16 mouse cellular contexts compared by ENCODE assay signal in genomic region chr4:52811871-52812270, GRCm38 (mm10). TPM values are rescaled to one million over a fixed set of nuclear protein-coding genes. Genes with fewer than 3 reads are reported as not detected.
DNase-seq lines count a peak whose midpoint lies in the region.
"Had no signal": no experiment of that assay in that cellular context is flagged by ENCODE, and none has a peak within 500 bp of the region (broad histone marks: within the 10 kb centered on the region; RNA-seq: fewer than 3 reads in every experiment).

No protein-coding gene starts in this region.

- peak; percentile 20 for DNase-seq in embryo, embryonic 11 days
- no peak for DNase-seq in embryo, embryonic 10 days (ENCODE audit: low spot score)
- DNase-seq in left cerebral cortex, adult 11 months (ENCODE audit: low spot score): peak; percentile 1
- no peak for DNase-seq in left cerebral cortex, adult 8-10 months (ENCODE audit: low spot score in 2 of 2)
- peak; percentile 14 for DNase-seq in ES-CJ7 (ENCODE audit: low read depth, low spot score)
- DNase-seq in induced T-regulatory cell, adult 2 months (ENCODE audit: low read depth): peak; percentile 1
- DNase-seq in cerebellum, adult 8-10 months: no peak
- no peak for DNase-seq in lung, postnatal 14 days
- DNase-seq: adrenal gland, postnatal 14 days; B cell, adult 2 months; cerebellum, adult 2 months; gastrocnemius, postnatal 10 days; kidney, adult 9 months; layer of hippocampus, adult 9-11 months; right cerebral cortex, postnatal 4 days had no signal

RNA-seq across cellular contexts. Expression of gene Olfr275, which starts 2.5 kb away (rescaled TPM):
- not detected for total RNA-seq in left cerebral cortex, adult 8-10 months (2022)
- total RNA-seq: adrenal gland, postnatal 14 days; gastrocnemius, postnatal 10 days; neutrophil, adult 5-6 weeks had no signal

RNA-seq across cellular contexts. Expression of gene Olfr273, which starts 47.2 kb away (rescaled TPM):
- not detected for total RNA-seq in left cerebral cortex, adult 8-10 months (2022)
- total RNA-seq: adrenal gland, postnatal 14 days; gastrocnemius, postnatal 10 days; neutrophil, adult 5-6 weeks had no signal

Comparison
In these comparisons a context has a peak if more than half of its experiments do, and no peak if none do; other contexts are left out.
1. DNase-seq: peak in embryo, embryonic 11 days (single experiment), left cerebral cortex, adult 11 months (single experiment), ES-CJ7 (single experiment) and induced T-regulatory cell, adult 2 months (single experiment); none in embryo, embryonic 10 days (single experiment), left cerebral cortex, adult 8-10 months (0 of 2), cerebellum, adult 8-10 months (single experiment) and lung, postnatal 14 days (single experiment).